Mouse (Mus musculus): ENCODE data around the gene Dtwd1. TPM values are rescaled to one million over a fixed set of nuclear protein-coding genes. Genes with fewer than 3 reads are reported as not detected.
"Not testable (repeated sequence)": the region's sequence is repeated elsewhere in the genome, so short reads cannot be mapped to it uniquely, and the experiment has no call there.

The Dtwd1 gene
- polyA plus RNA-seq, 1 experiment from 2014 or later, result 20.4 TPM

- no peak for ATAC-seq (ENCODE audit: low read depth)
- H3K4me1 ChIP-seq (ENCODE audit: control insufficient read depth, low read depth, low read length), result peaks cover 3% of the 10 kb centered on the region; the same call in 1 of the 2 replicates
- H3K4me3 ChIP-seq (ENCODE audit: low read depth, low read length), result no peak overlapping the region
- no peaks in the 10 kb centered on the region for H3K36me3 ChIP-seq (ENCODE audit: control insufficient read depth, insufficient read depth)
- no peaks in the 10 kb centered on the region for H3K27me3 ChIP-seq (ENCODE audit: control insufficient read depth, insufficient read depth, low read depth, low read length)
- no peaks in the 10 kb centered on the region for H3K9me3 ChIP-seq (replicated peaks; ENCODE audit: control insufficient read depth, low read length)
- H3K27ac ChIP-seq (ENCODE audit: low read length), result no peak overlapping the region
- H3K9ac ChIP-seq (ENCODE audit: low read depth, low read length), result no peak overlapping the region
- WGBS (ENCODE audit: insufficient replicate concordance), result 70% methylated on average over 12 of the region's 12 CpGs
- H3K4me2 ChIP-seq (ENCODE audit: low read depth, low read length), result no peak overlapping the region
Observed at GRCm38 (mm10) chr2:126195631-126196356, 43.9 kb downstream of the Dtwd1 start.

DNA sequence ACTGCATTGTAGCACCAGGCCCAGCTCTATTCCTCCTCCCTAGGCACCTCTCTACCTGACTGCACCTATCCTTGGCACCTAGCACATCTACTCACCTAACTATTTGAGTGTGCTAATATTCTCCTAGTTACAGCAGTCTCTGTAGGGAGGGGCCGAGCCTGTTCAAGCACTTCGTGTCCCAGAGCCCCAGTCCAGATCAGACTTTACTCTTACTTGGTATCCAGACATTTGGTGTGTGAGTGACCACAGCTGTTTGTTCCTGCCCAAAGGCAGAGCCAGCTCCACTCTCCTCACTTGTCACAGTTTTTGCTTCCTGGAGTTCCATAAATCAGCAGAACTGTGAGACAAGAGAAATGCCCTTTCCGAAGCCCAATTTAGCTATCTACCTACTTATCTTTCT lies 47.0 kb downstream of the Dtwd1 start:
- Histone ChIP-seq H3K4me2 (ENCODE audit: low read depth, low read length) (no peak overlapping the region), H3K9me3 (replicated peaks; ENCODE audit: control insufficient read depth, low read length) (no peaks in the 10 kb centered on the region), H3K27me3 (ENCODE audit: control insufficient read depth, insufficient read depth, low read depth, low read length) (no peaks in the 10 kb centered on the region), H3K27ac (ENCODE audit: low read length) (no peak overlapping the region), H3K4me3 (ENCODE audit: low read depth, low read length) (no peak overlapping the region), H3K9ac (ENCODE audit: low read depth, low read length) (no peak overlapping the region), H3K4me1 (ENCODE audit: control insufficient read depth, low read depth, low read length) (no peaks in the 10 kb centered on the region), H3K36me3 (ENCODE audit: control insufficient read depth, insufficient read depth) (no peaks in the 10 kb centered on the region)
- no peak for ATAC-seq (ENCODE audit: low read depth)
- 69% methylated on average over 3 of the region's 3 CpGs for WGBS (ENCODE audit: insufficient replicate concordance)

DNA sequence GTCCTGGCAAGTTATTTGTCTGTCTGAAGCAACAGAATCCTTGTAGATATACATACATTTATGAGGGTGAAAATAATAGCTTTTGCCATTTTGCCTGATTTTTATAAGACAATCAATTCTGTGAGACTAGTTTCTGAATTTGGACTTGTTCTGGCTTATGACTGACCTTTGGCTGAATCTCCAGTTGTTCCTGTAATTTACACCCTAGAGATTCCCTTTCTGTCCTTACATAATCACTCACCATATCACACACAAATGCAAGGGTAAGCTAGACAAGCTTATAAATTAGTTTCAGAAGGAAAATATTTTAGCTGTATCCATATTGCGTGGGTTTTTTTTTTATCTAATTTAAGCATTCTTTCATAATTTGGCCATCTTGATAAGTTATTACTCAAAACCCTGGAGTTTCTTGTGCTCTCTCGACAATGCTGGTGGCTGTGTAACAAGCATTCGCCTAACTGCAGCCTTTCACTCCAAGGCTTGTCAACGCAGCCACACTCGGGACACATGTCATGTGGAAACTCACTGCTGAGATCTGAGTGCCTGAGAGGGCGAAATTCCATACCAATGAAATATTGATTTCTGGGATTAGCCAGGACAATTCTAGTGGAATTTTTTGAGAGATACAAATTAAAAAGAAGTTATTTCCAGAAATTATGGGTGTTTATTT lies 59.2 kb downstream of the Dtwd1 start:
- no peak for ATAC-seq (ENCODE audit: low read depth)
- Histone ChIP-seq H3K9ac (ENCODE audit: low read depth, low read length) (no peak overlapping the region), H3K9me3 (replicated peaks; ENCODE audit: control insufficient read depth, low read length) (no peaks in the 10 kb centered on the region), H3K4me2 (ENCODE audit: low read depth, low read length) (no peak overlapping the region), H3K4me3 (ENCODE audit: low read depth, low read length) (no peak overlapping the region), H3K27me3 (ENCODE audit: control insufficient read depth, insufficient read depth, low read depth, low read length) (no peaks in the 10 kb centered on the region), H3K36me3 (ENCODE audit: control insufficient read depth, insufficient read depth) (no peaks in the 10 kb centered on the region), H3K27ac (ENCODE audit: low read length) (no peak overlapping the region), H3K4me1 (ENCODE audit: control insufficient read depth, low read depth, low read length) (no peaks in the 10 kb centered on the region)
- WGBS (ENCODE audit: insufficient replicate concordance), result 72% methylated on average over 6 of the region's 6 CpGs

DNA sequence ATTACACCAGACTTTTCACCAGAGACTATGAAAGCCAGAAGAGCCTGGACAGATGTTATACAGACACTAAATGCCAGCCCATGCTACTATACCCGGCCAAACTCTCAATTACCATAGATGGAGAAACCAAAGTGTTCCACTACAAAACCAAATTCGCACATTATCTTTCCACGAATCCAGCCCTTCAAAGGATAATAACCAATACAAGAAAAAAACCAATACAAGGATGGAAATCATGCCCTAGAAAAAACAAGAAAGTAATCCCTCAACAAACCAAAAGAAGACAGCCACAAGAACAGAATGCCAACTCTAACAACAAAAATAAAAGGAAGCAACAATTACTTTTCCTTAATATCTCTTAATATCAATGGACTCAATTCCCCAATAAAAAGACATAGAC lies 62.9 kb downstream of the Dtwd1 start, which contains the start of gene Gm17555:
Gm17555 (plus strand) TSS at position 301 of the 400 bp plus-strand sequence.
- not testable (repeated sequence) for H3K9ac ChIP-seq (ENCODE audit: low read depth, low read length); H3K36me3 ChIP-seq (ENCODE audit: control insufficient read depth, insufficient read depth); ATAC-seq (ENCODE audit: low read depth); H3K4me3 ChIP-seq (ENCODE audit: low read depth, low read length); H3K4me1 ChIP-seq (ENCODE audit: control insufficient read depth, low read depth, low read length); H3K27me3 ChIP-seq (ENCODE audit: control insufficient read depth, insufficient read depth, low read depth, low read length); H3K9me3 ChIP-seq (replicated peaks; ENCODE audit: control insufficient read depth, low read length); H3K4me2 ChIP-seq (ENCODE audit: low read depth, low read length); H3K27ac ChIP-seq (ENCODE audit: low read length)
- WGBS (ENCODE audit: insufficient replicate concordance), result 59% methylated on average over 3 of the region's 3 CpGs

Other genes with a start within 250 kb of the Dtwd1 start
- gene Fgf7, start 117.5 kb upstream of the Dtwd1 start, polyA plus RNA-seq (2015; fragmentation: Nextera tagmentation; extraction: Ambion mirVana), result 0.06 and 0.11 TPM in 2 replicates
- not detected in 2 replicates for gene Fam227b, start 137 bp upstream of the Dtwd1 start, polyA plus RNA-seq (2015; fragmentation: Nextera tagmentation; extraction: Ambion mirVana)
- gene Gm17555, start 63.0 kb downstream of the Dtwd1 start, polyA plus RNA-seq (2015; fragmentation: Nextera tagmentation; extraction: Ambion mirVana), result not detected in 2 replicates

Measured in liver, embryonic 16.5 days (tissue).